Mouse (Mus musculus): ENCODE results near the gene Ksr1.

The Ksr1 gene

GRCm38 (mm10) chr11:78985505-78985904, 160.7 kb downstream of the Ksr1 start:
- DNase-seq (ENCODE audit: low read depth in 1 of 2, low spot score in 2 of 2): no peak

GRCm38 (mm10) chr11:78984483-78985177, 161.6 kb downstream of the Ksr1 start, which contains the start of gene Lgals9:
Gene Lgals9, minus strand, starts transcription at chr11:78984946.
- DNase-seq (ENCODE audit: low read depth in 1 of 2, low spot score in 2 of 2): peak; percentile 69 to 70

GRCm38 (mm10) chr11:78983539-78983938, 162.7 kb downstream of the Ksr1 start:
- DNase-seq (ENCODE audit: low read depth in 1 of 2, low spot score in 2 of 2): no peak

GRCm38 (mm10) chr11:78982513-78983291, 163.5 kb downstream of the Ksr1 start:
- peak in 1 of 2 experiments; percentile 37 for DNase-seq (ENCODE audit: low read depth in 1 of 2, low spot score in 2 of 2)

GRCm38 (mm10) chr11:78982042-78982441, 164.2 kb downstream of the Ksr1 start:
- no peak for DNase-seq (ENCODE audit: low read depth in 1 of 2, low spot score in 2 of 2)

GRCm38 (mm10) chr11:78980083-78980634, 166.0 kb downstream of the Ksr1 start:
- DNase-seq (ENCODE audit: low read depth in 1 of 2, low spot score in 2 of 2): no peak

GRCm38 (mm10) chr11:78978176-78979019, 167.8 kb downstream of the Ksr1 start:
- no peak for DNase-seq (ENCODE audit: low read depth in 1 of 2, low spot score in 2 of 2)

- no peak for DNase-seq (ENCODE audit: low read depth in 1 of 2, low spot score in 2 of 2)
These were observed 169.3 kb downstream of the Ksr1 start for GRCm38 (mm10) chr11:78976731-78977510.

- no peak for DNase-seq (ENCODE audit: low read depth in 1 of 2, low spot score in 2 of 2)
These were observed 172.6 kb downstream of the Ksr1 start for GRCm38 (mm10) chr11:78973381-78974150.

- no peak for DNase-seq (ENCODE audit: low read depth in 1 of 2, low spot score in 2 of 2)
These were observed 173.3 kb downstream of the Ksr1 start for GRCm38 (mm10) chr11:78972811-78973351.

GRCm38 (mm10) chr11:78972328-78972727, 173.9 kb downstream of the Ksr1 start:
- no peak for DNase-seq (ENCODE audit: low read depth in 1 of 2, low spot score in 2 of 2)

GRCm38 (mm10) chr11:78971746-78972145, 174.5 kb downstream of the Ksr1 start:
- no peak for DNase-seq (ENCODE audit: low read depth in 1 of 2, low spot score in 2 of 2)

GRCm38 (mm10) chr11:78971096-78971495, 175.1 kb downstream of the Ksr1 start:
- DNase-seq (ENCODE audit: low read depth in 1 of 2, low spot score in 2 of 2): no peak

GRCm38 (mm10) chr11:78968121-78968520, 178.1 kb downstream of the Ksr1 start:
- DNase-seq (ENCODE audit: low read depth in 1 of 2, low spot score in 2 of 2): no peak

GRCm38 (mm10) chr11:78967371-78967770, 178.8 kb downstream of the Ksr1 start:
- no peak for DNase-seq (ENCODE audit: low read depth in 1 of 2, low spot score in 2 of 2)

All from monocyte, adult 2 months (primary cell).